Mouse (Mus musculus): ENCODE results near the gene Rgma. TPM values are rescaled to one million over a fixed set of nuclear protein-coding genes. Genes with fewer than 3 reads are reported as not detected.

Rgma gene
- total RNA-seq, 2 experiments from 2014 or later = 93.3 to 94.9 TPM

- no peak for DNase-seq
Observed at GRCm38 (mm10) chr7:73434336-73434677, 59.0 kb downstream of the Rgma start.

- no peak for DNase-seq
Observed at GRCm38 (mm10) chr7:73435685-73436084, 60.4 kb downstream of the Rgma start.

- DNase-seq = no peak
Observed at GRCm38 (mm10) chr7:73441802-73442201, 66.5 kb downstream of the Rgma start.

- DNase-seq = no peak
Observed at GRCm38 (mm10) chr7:73442246-73442645, 66.9 kb downstream of the Rgma start.

- DNase-seq = no peak
Observed at GRCm38 (mm10) chr7:73451594-73451993, 76.3 kb downstream of the Rgma start.

- no peak for DNase-seq
Observed at GRCm38 (mm10) chr7:73452187-73452808, 77.0 kb downstream of the Rgma start.

GRCm38 (mm10) chr7:73454113-73454512 lies 78.8 kb downstream of the Rgma start:
- DNase-seq = no peak

GRCm38 (mm10) chr7:73463546-73463945 lies 88.2 kb downstream of the Rgma start:
- DNase-seq = no peak

GRCm38 (mm10) chr7:73467741-73468140 lies 92.4 kb downstream of the Rgma start:
- no peak for DNase-seq

Other genes starting within 250 kb of the Rgma start
- gene Chd2, start 166.3 kb downstream of the Rgma start, total RNA-seq (2021) = 10 to 100 TPM; 42.9 to 57.0 TPM